Mouse (Mus musculus) liver, embryonic 14.5 days (tissue): ENCODE data around the gene Ndufa5.

ENCODE experiments used
- CTCF ChIP-seq: IDR thresholded peaks from 2 replicates; pipeline ENCODE4 v1.5.1; 2016; ENCODE audit warnings: antibody characterized with exemption, low read depth, control low read depth
- EP300 ChIP-seq: IDR thresholded peaks from 2 replicates; pipeline ENCODE4 v1.6.1; 2016; ENCODE audit warnings: antibody characterized with exemption, low read depth

DNA sequence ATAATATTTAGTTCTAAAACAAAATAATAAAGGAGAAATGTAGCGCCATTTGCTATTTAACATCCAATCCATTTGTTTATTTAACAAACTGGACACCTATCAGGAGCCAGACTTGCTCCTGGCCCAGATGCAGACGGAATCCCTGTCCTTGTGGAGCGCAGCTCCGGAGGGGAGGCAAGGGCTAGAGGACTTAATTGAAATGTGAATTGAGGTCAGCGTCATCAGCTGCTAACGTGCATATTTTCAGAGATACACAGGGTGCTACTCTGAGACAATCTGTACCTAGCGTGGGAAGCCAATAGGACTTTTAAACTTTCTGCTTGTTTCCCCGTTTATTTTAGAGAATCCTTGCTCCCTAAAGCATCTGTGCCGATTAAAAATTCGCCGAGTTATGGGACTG, 42.5 kb upstream of the Ndufa5 start:
- TF ChIP-seq CTCF (no peak), EP300 (no peak)
